Mouse (Mus musculus) testis, adult 2 months (tissue): Measurements from ENCODE around the gene Gkn2.

Experiments used
- CTCF ChIP-seq: fragments of 200-500 bp; IDR thresholded peaks from 2 replicates; pipeline ENCODE4 v1.5.1; 2012; ENCODE audit warnings: low read depth, mild to moderate bottlenecking, inconsistent platforms, low read length, moderate library complexity; ENCODE audit not compliant: control insufficient read depth, insufficient read depth, insufficient replicate concordance
- POLR2A ChIP-seq: fragments of 200-500 bp; IDR thresholded peaks from 2 replicates; pipeline ENCODE4 v1.6.1; 2012; ENCODE audit warnings: low read depth, mild to moderate bottlenecking, inconsistent platforms, low read length, moderate library complexity; ENCODE audit not compliant: control insufficient read depth

GRCm38 (mm10) chr6:87412011-87412410 is 38.9 kb downstream of the Gkn2 start:
- TF ChIP-seq POLR2A (no peak), CTCF (no peak)
